Mouse (Mus musculus): Measurements from ENCODE around the gene Abca3.
"Not testable (repeated sequence)": the region's sequence is repeated elsewhere in the genome, so short reads cannot be mapped to it uniquely, and the experiment has no call there.

Abca3 gene

GRCm38 (mm10) chr17:24388711-24389110, 37.0 kb downstream of the Abca3 start:
- no peak for DNase-seq (ENCODE audit: low spot score)

- no peak for DNase-seq (ENCODE audit: low spot score)
These were observed 38.1 kb downstream of the Abca3 start for GRCm38 (mm10) chr17:24389865-24390264.

- no peak for DNase-seq (ENCODE audit: low spot score)
These were observed 39.4 kb downstream of the Abca3 start for GRCm38 (mm10) chr17:24391149-24391548.

GRCm38 (mm10) chr17:24393527-24393926, 41.8 kb downstream of the Abca3 start:
- DNase-seq (ENCODE audit: low spot score) = no peak

- DNase-seq (ENCODE audit: low spot score) = no peak
These were observed 42.7 kb downstream of the Abca3 start for GRCm38 (mm10) chr17:24394456-24394855.

- no peak for DNase-seq (ENCODE audit: low spot score)
These were observed 50.6 kb downstream of the Abca3 start for GRCm38 (mm10) chr17:24402371-24402770.

- no peak for DNase-seq (ENCODE audit: low spot score)
These were observed 55.5 kb downstream of the Abca3 start for GRCm38 (mm10) chr17:24407116-24407803.

GRCm38 (mm10) chr17:24413557-24414211, 61.9 kb downstream of the Abca3 start:
- DNase-seq (ENCODE audit: low spot score) = peak; percentile 52

- peak; percentile 100 for DNase-seq (ENCODE audit: low spot score)
These were observed 62.7 kb downstream of the Abca3 start, which contains the start of gene Rnps1 for GRCm38 (mm10) chr17:24414230-24414976. TSS of gene Rnps1 (plus strand) at chr17:24414565.

GRCm38 (mm10) chr17:24415011-24415410, 63.3 kb downstream of the Abca3 start:
- no peak for DNase-seq (ENCODE audit: low spot score)

GRCm38 (mm10) chr17:24416051-24416652, 64.4 kb downstream of the Abca3 start:
- no peak for DNase-seq (ENCODE audit: low spot score)

GRCm38 (mm10) chr17:24423114-24423513, 71.4 kb downstream of the Abca3 start:
- DNase-seq (ENCODE audit: low spot score) = no peak

- no peak for DNase-seq (ENCODE audit: low spot score)
These were observed 72.7 kb downstream of the Abca3 start for GRCm38 (mm10) chr17:24424489-24424888.

GRCm38 (mm10) chr17:24425326-24425725, 73.6 kb downstream of the Abca3 start:
- DNase-seq (ENCODE audit: low spot score) = not testable (repeated sequence)

GRCm38 (mm10) chr17:24425905-24426304, 74.2 kb downstream of the Abca3 start:
- DNase-seq (ENCODE audit: low spot score) = no peak

- DNase-seq (ENCODE audit: low spot score) = peak; percentile 88
These were observed 74.9 kb downstream of the Abca3 start, which contains the start of gene Eci1 for GRCm38 (mm10) chr17:24426471-24427169. TSS of gene Eci1 (plus strand) at chr17:24426641.

- peak; percentile 32 for DNase-seq (ENCODE audit: low spot score)
These were observed 75.4 kb downstream of the Abca3 start for GRCm38 (mm10) chr17:24427170-24427557.

- no peak for DNase-seq (ENCODE audit: low spot score)
These were observed 77.6 kb downstream of the Abca3 start for GRCm38 (mm10) chr17:24429201-24429983.

GRCm38 (mm10) chr17:24437016-24437415, 85.3 kb downstream of the Abca3 start:
- DNase-seq (ENCODE audit: low spot score) = peak; percentile 61

GRCm38 (mm10) chr17:24440377-24440776, 88.6 kb downstream of the Abca3 start:
- DNase-seq (ENCODE audit: low spot score) = no peak

GRCm38 (mm10) chr17:24441148-24441547, 89.4 kb downstream of the Abca3 start:
- DNase-seq (ENCODE audit: low spot score) = no peak
